Mouse (Mus musculus): Measurements from ENCODE around the gene Osbpl9. TPM values are rescaled to one million over a fixed set of nuclear protein-coding genes. Genes with fewer than 3 reads are reported as not detected.

Gene Osbpl9
- polyA plus RNA-seq, 1 experiment, result 67.8 TPM

DNA sequence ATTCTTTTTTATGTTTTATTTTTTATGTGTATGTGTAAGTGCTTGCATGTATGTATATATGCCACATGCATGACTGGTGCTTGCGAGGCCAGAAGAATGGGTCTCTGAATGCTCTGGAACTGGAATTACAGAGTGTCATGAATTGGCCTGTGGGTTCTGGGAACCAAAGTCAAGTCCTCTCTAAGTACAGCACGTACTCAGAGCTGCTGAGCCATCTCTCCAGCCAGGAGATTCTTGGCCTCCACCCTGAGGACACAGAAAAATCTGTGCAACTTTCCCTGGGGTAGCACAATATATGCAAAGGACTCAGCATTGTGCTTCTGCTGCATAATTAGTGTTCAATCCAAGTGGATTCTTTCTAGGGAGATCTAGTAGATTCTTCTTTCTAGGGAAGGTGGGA, 8.2 kb upstream of the Osbpl9 start:
- no peaks in the 10 kb centered on the region for H3K36me3 ChIP-seq (ENCODE audit: control insufficient read depth, insufficient read depth, low read length)
- no peak for DNase-seq (ENCODE audit: low read depth in 1 of 2, low spot score in 2 of 2)
- WGBS, result 89% methylated on average over 2 of the region's 2 CpGs

DNA sequence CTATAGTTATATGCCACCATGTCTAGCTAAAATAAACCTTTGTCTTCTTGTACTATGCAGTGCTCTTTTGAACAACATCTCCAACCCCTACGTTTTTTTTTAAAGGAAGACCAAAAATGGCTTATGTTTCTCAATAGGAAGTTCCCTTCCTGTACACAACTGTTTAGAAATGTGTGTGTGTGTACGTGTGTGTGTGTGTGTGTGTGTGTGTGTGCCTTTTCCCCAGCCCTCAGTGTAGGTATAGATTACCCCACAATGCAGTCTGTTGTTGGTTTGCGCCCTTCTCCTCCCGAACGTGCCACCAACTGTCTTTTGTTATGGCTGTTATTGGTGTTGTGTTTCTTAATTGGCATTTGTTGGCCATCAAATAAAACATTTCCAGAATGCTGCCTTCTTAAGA, 5.5 kb upstream of the Osbpl9 start:
- no peak for DNase-seq (ENCODE audit: low read depth in 1 of 2, low spot score in 2 of 2)
- 66% methylated on average over 5 of the region's 5 CpGs for WGBS
- peaks cover 3% of the 10 kb centered on the region; the same call in 1 of the 2 replicates for H3K4me1 ChIP-seq (ENCODE audit: control insufficient read depth, insufficient read depth, insufficient read length)
- H3K27ac ChIP-seq (ENCODE audit: insufficient read depth, low read length), result no peak overlapping the region
- no peaks in the 10 kb centered on the region for H3K27me3 ChIP-seq (ENCODE audit: control insufficient read depth, insufficient read depth, low read length)
- no peaks in the 10 kb centered on the region for H3K36me3 ChIP-seq (ENCODE audit: control insufficient read depth, insufficient read depth, low read length)
- no peak overlapping the region for H3K4me3 ChIP-seq (ENCODE audit: extremely low read depth, insufficient read depth, insufficient read length)
- TF ChIP-seq CTCF (IDR thresholded peaks at IDR 0.05; ENCODE audit: extremely low read depth, insufficient read depth, insufficient read length, insufficient replicate concordance), result no peak

More for the DNA sequence above, 8.2 kb upstream of the Osbpl9 start:
- Histone ChIP-seq H3K4me1 (ENCODE audit: control insufficient read depth, insufficient read depth, insufficient read length) (peaks cover 3% of the 10 kb centered on the region; the same call in 1 of the 2 replicates), H3K4me3 (ENCODE audit: extremely low read depth, insufficient read depth, insufficient read length) (no peak overlapping the region), H3K27ac (ENCODE audit: insufficient read depth, low read length) (no peak overlapping the region), H3K27me3 (ENCODE audit: control insufficient read depth, insufficient read depth, low read length) (no peaks in the 10 kb centered on the region)
- TF ChIP-seq CTCF (IDR thresholded peaks at IDR 0.05; ENCODE audit: extremely low read depth, insufficient read depth, insufficient read length, insufficient replicate concordance) (no peak), POLR2A (IDR thresholded peaks at IDR 0.05; ENCODE audit: low read depth, low read length) (no peak)

DNA sequence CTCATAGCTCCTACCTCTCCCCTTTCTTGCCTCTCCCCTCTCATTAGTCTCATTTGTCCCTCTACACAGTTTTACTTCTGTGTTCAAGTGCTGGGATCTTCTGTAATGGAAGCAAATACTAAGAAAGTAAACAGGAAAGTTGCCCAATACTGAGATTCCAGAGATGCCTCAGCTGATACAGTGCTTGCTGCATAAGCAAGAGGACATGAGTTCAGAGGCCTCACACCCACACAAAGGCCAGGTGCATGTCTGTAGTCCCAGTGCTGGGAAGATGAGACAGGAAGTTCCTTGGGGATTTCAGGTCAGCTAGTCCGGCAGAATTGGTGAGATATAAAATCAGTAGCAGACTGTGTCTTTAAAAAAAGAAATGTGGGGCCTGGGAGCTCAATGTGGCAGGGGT, 2.3 kb upstream of the Osbpl9 start:
- H3K27ac ChIP-seq (ENCODE audit: insufficient read depth, low read length), result no peak overlapping the region
- 86% methylated on average over 1 of the region's 1 CpGs for WGBS
- H3K4me1 ChIP-seq (ENCODE audit: control insufficient read depth, insufficient read depth, insufficient read length), result no peaks in the 10 kb centered on the region
- H3K4me3 ChIP-seq (ENCODE audit: extremely low read depth, insufficient read depth, insufficient read length), result no peak overlapping the region
- DNase-seq (ENCODE audit: low read depth in 1 of 2, low spot score in 2 of 2), result no peak
- TF ChIP-seq CTCF (IDR thresholded peaks at IDR 0.05; ENCODE audit: extremely low read depth, insufficient read depth, insufficient read length, insufficient replicate concordance) (no peak), POLR2A (IDR thresholded peaks at IDR 0.05; ENCODE audit: low read depth, low read length) (no peak)
- no peaks in the 10 kb centered on the region for H3K27me3 ChIP-seq (ENCODE audit: control insufficient read depth, insufficient read depth, low read length)
- H3K36me3 ChIP-seq (ENCODE audit: control insufficient read depth, insufficient read depth, low read length), result no peaks in the 10 kb centered on the region

DNA sequence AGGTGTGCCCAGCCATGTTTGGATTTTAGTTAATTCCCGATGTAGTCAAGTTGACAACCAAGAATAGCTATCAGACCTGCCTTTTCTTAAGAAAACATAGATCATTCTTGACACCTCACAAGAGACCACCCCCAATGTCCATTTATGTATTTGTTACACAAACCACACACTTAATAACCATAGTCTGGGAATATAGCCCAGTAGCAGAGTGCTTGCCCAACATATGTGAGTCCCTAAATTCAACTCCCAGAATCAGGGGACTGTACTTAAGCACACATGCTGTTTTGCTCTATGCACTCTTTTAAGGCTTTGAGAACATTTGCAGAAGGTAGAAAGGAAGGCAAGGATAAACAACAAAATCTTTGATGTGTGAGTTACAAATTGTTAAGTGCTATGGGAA, 1.9 kb upstream of the Osbpl9 start:
- TF ChIP-seq CTCF (IDR thresholded peaks at IDR 0.05; ENCODE audit: extremely low read depth, insufficient read depth, insufficient read length, insufficient replicate concordance) (no peak), POLR2A (IDR thresholded peaks at IDR 0.05; ENCODE audit: low read depth, low read length) (no peak)
- 94% methylated on average over 1 of the region's 1 CpGs for WGBS
- no peaks in the 10 kb centered on the region for H3K27me3 ChIP-seq (ENCODE audit: control insufficient read depth, insufficient read depth, low read length)
- no peak overlapping the region for H3K27ac ChIP-seq (ENCODE audit: insufficient read depth, low read length)
- H3K4me1 ChIP-seq (ENCODE audit: control insufficient read depth, insufficient read depth, insufficient read length), result no peaks in the 10 kb centered on the region
- no peaks in the 10 kb centered on the region for H3K36me3 ChIP-seq (ENCODE audit: control insufficient read depth, insufficient read depth, low read length)
- DNase-seq (ENCODE audit: low read depth in 1 of 2, low spot score in 2 of 2), result no peak
- no peak overlapping the region for H3K4me3 ChIP-seq (ENCODE audit: extremely low read depth, insufficient read depth, insufficient read length)

DNA sequence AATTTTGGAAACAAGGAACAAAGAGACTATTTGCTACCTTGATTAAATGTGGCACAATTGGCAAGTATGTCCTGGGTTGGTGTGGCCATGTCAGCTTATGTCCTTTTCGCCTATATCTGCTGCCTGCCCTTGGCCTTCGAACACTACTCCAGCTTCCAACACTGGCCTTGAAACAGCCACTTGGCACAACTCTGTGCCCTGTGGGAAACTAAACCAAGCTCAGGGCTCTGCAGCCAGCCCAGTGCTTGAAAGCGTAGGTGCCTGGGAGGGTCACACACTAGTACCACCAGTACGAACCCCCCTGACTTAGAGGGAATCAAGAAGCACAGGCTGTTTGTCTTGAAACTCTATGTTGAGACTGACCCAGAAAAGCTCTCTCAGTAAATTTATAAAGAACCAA, 3.0 kb downstream of the Osbpl9 start:
- no peaks in the 10 kb centered on the region for H3K27me3 ChIP-seq (ENCODE audit: control insufficient read depth, insufficient read depth, low read length)
- TF ChIP-seq POLR2A (IDR thresholded peaks at IDR 0.05; ENCODE audit: low read depth, low read length) (no peak), CTCF (IDR thresholded peaks at IDR 0.05; ENCODE audit: extremely low read depth, insufficient read depth, insufficient read length, insufficient replicate concordance) (no peak)
- no peaks in the 10 kb centered on the region for H3K4me1 ChIP-seq (ENCODE audit: control insufficient read depth, insufficient read depth, insufficient read length)
- no peaks in the 10 kb centered on the region for H3K36me3 ChIP-seq (ENCODE audit: control insufficient read depth, insufficient read depth, low read length)
- H3K4me3 ChIP-seq (ENCODE audit: extremely low read depth, insufficient read depth, insufficient read length), result no peak overlapping the region
- DNase-seq (ENCODE audit: low read depth in 1 of 2, low spot score in 2 of 2), result no peak
- 97% methylated on average over 4 of the region's 4 CpGs for WGBS
- H3K27ac ChIP-seq (ENCODE audit: insufficient read depth, low read length), result no peak overlapping the region

DNA sequence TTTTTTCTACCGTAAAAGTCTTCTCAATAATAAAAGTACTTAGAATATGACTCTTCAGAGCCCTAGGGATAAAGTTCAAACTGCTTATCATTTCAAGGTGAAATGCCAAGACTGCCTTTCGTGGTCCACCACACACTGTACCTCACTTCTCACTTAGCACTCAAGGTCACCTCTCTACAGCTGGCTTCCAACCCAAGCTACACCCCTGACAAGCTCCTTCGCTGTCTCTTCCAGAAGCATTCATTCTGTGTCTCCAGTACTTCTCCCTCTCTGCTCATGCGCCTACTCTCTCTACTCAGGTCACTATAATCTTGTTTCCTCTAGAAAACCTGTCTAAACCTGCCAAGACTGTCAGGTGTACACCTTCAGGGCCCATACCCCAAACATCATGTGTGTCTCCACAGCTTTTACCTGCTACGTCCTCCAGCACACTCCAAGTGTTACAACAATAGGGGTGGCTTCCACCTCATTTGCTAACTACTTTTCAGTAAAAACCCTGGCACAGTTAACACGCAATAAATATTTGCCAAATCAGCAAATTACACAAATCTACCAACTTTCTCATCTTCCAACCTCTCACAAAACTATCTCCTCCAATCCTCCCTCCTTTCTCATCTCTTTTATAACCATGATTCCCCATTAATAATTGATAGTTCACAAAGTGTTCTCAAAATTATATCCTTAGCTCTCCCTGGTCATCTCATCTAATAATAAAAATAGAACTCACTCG, 6.0 kb downstream of the Osbpl9 start:
- Histone ChIP-seq H3K27ac (ENCODE audit: insufficient read depth, low read length) (no peak overlapping the region), H3K27me3 (ENCODE audit: control insufficient read depth, insufficient read depth, low read length) (no peaks in the 10 kb centered on the region), H3K36me3 (ENCODE audit: control insufficient read depth, insufficient read depth, low read length) (no peaks in the 10 kb centered on the region), H3K4me3 (ENCODE audit: extremely low read depth, insufficient read depth, insufficient read length) (no peak overlapping the region), H3K4me1 (ENCODE audit: control insufficient read depth, insufficient read depth, insufficient read length) (no peaks in the 10 kb centered on the region)
- WGBS, result 88% methylated on average over 7 of the region's 7 CpGs
- no peak for TF ChIP-seq POLR2A (IDR thresholded peaks at IDR 0.05; ENCODE audit: low read depth, low read length)
- no peak for TF ChIP-seq CTCF (IDR thresholded peaks at IDR 0.05; ENCODE audit: extremely low read depth, insufficient read depth, insufficient read length, insufficient replicate concordance)
- DNase-seq (ENCODE audit: low read depth in 1 of 2, low spot score in 2 of 2), result no peak

DNA sequence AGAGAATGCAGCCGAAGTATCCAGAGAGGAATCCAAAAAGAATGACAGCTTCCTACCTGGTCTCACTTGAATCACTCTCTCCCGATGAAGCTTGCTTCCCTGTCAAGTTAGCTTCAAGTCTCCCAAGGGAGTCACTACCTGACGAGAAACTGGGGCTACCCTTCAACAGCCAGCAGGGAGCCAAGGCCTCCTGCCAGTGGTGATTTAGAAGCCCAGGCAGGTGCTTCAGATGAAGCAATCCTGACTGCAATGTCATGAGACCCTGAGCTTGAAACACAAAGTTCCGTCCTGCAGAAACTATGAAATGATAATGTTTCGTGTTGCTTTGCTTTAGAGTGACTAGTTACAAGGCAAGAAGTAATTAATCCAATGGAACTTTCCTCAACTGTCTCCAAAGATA, 8.2 kb downstream of the Osbpl9 start:
- Histone ChIP-seq H3K27ac (ENCODE audit: insufficient read depth, low read length) (no peak overlapping the region), H3K4me3 (ENCODE audit: extremely low read depth, insufficient read depth, insufficient read length) (no peak overlapping the region), H3K4me1 (ENCODE audit: control insufficient read depth, insufficient read depth, insufficient read length) (no peaks in the 10 kb centered on the region), H3K36me3 (ENCODE audit: control insufficient read depth, insufficient read depth, low read length) (no peaks in the 10 kb centered on the region), H3K27me3 (ENCODE audit: control insufficient read depth, insufficient read depth, low read length) (no peaks in the 10 kb centered on the region)
- no peak for TF ChIP-seq POLR2A (IDR thresholded peaks at IDR 0.05; ENCODE audit: low read depth, low read length)
- TF ChIP-seq CTCF (IDR thresholded peaks at IDR 0.05; ENCODE audit: extremely low read depth, insufficient read depth, insufficient read length, insufficient replicate concordance), result no peak
- no peak for DNase-seq (ENCODE audit: low read depth in 1 of 2, low spot score in 2 of 2)
- 83% methylated on average over 5 of the region's 5 CpGs for WGBS

Measured in spleen, adult 2 months (tissue).